18 mouse cellular contexts compared by ENCODE assay signal in genomic region chr14:106520808-106521207, GRCm38 (mm10).
DNase-seq lines count a peak whose midpoint lies in the region; ATAC-seq lines count a peak whose summit lies in the region.
"Had no signal": no experiment of that assay in that cellular context is flagged by ENCODE, and none has a peak within 500 bp of the region (broad histone marks: within the 10 kb centered on the region; RNA-seq: fewer than 3 reads in every experiment).

No protein-coding gene starts in this region.

- ATAC-seq in granulocyte monocyte progenitor cell, adult 5-6 weeks (replicated peaks; ENCODE audit: poor library complexity, severe bottlenecking), result 0 out of 2 replicates have a peak, but pooled peaks have one; percentile 20
- ATAC-seq: CD4-positive, CD25-positive, alpha-beta regulatory T cell, adult 4 months; forebrain, embryonic 16.5 days had no signal

- DNase-seq in embryo, embryonic 11 days, result peak; percentile 3
- DNase-seq in embryo, embryonic 10 days (ENCODE audit: low spot score), result no peak
- peak; percentile 50 for DNase-seq in retina, embryonic 14.5 days (ENCODE audit: low spot score)
- DNase-seq in retina, postnatal 1 day, result no peak
- peak; percentile 6 for DNase-seq in mesoderm, embryonic 11.5 days (ENCODE audit: low read depth, low spot score)
- DNase-seq in spleen, adult 18-20 months, result no peak
- no peak for DNase-seq in c-Kit-positive CD71-positive TER-119-positive erythroid progenitor cells, embryonic 14.5 days (ENCODE audit: low spot score)
- DNase-seq: adrenal gland, adult 2 months; adrenal gland, postnatal 14 days; cerebellum, adult 11-12 months; cerebellum, adult 8-10 months; cerebellum, postnatal 10 days; cerebellum, postnatal 36 days; gastrocnemius, postnatal 25 days; kidney, adult 11 months had no signal

Comparison
In these comparisons a context has a peak if more than half of its experiments do, and no peak if none do; other contexts are left out.
1. DNase-seq: peak in embryo, embryonic 11 days (single experiment), retina, embryonic 14.5 days (single experiment) and mesoderm, embryonic 11.5 days (single experiment); none in embryo, embryonic 10 days (single experiment), retina, postnatal 1 day (single experiment), spleen, adult 18-20 months (0 of 2) and c-Kit-positive CD71-positive TER-119-positive erythroid progenitor cells, embryonic 14.5 days (single experiment).